Mouse (Mus musculus) CH12.LX (cell line): ENCODE data around the gene Ccdc136. TPM values are rescaled to one million over a fixed set of nuclear protein-coding genes. Genes with fewer than 3 reads are reported as not detected.

Experiments used
- DNase-seq: peaks from one replicate; pipeline ENCODE4 v3.0.0-alpha.2; 2013; ENCODE audit errors: extremely low read depth
- H3K27ac ChIP-seq: 2 replicates; pipeline ENCODE4 v1.5.1; 2012; ENCODE audit warnings: low read depth, mild to moderate bottlenecking, control low read depth, moderate library complexity; ENCODE audit not compliant: insufficient read depth
- H3K27me3 ChIP-seq: replicated peaks from 2 replicates; pipeline ENCODE3; 2012; ENCODE audit warnings: inconsistent platforms
- H3K36me3 ChIP-seq, 2 experiments: replicated peaks in 1 of 2; 2 replicates each; pipeline versions ENCODE3 to v1.6.1; 2012; ENCODE audit warnings: inconsistent platforms in 1 of 2, low read length in 1 of 2, mild to moderate bottlenecking in 1 of 2, mixed read lengths in 1 of 2, moderate library complexity in 1 of 2; ENCODE audit not compliant: control insufficient read depth in 1 of 2, insufficient read depth in 1 of 2
- H3K4me1 ChIP-seq, 2 experiments: 2 replicates each; pipeline ENCODE4 v1.6.1; 2012; ENCODE audit warnings: inconsistent platforms in 1 of 2, moderate library complexity in 1 of 2; ENCODE audit not compliant: insufficient read depth in 2 of 2, control insufficient read depth in 1 of 2
- H3K4me2 ChIP-seq: 2 replicates; pipeline ENCODE4 v1.6.1; 2012; ENCODE audit warnings: low read depth, mild to moderate bottlenecking, control low read depth; ENCODE audit not compliant: poor library complexity, insufficient read depth, severe bottlenecking
- H3K4me3 ChIP-seq, 3 experiments: fragments of 150-350 bp in 1 of 3; sonication (generic) in 1 of 3; replicated peaks in 1 of 3; 2 replicates each; pipeline versions ENCODE3 to v1.5.1; 2011 to 2012; ENCODE audit warnings: low read depth in 2 of 3, low read length in 2 of 3, mild to moderate bottlenecking in 2 of 3, moderate library complexity in 2 of 3, control low read depth in 1 of 3, improper control_type of control experiment in 1 of 3, inconsistent platforms in 1 of 3, mixed read lengths in 1 of 3; ENCODE audit not compliant: poor library complexity in 1 of 3
- H3K79me2 ChIP-seq: replicated peaks from 2 replicates; pipeline ENCODE4 v1.6.1; 2012; ENCODE audit warnings: mild to moderate bottlenecking, moderate library complexity; ENCODE audit not compliant: control insufficient read depth, poor library complexity, insufficient read depth, severe bottlenecking; ENCODE audit errors: extremely low read depth
- H3K9ac ChIP-seq: 2 replicates; pipeline ENCODE4 v1.6.1; 2012; ENCODE audit warnings: low read depth, mild to moderate bottlenecking, control low read depth, moderate library complexity; ENCODE audit not compliant: insufficient read depth
- H3K9me3 ChIP-seq: replicated peaks from 2 replicates; pipeline ENCODE3; 2012; ENCODE audit warnings: low read length, inconsistent platforms, mixed read lengths
- CHD2 ChIP-seq: IDR thresholded peaks from 2 replicates; pipeline ENCODE4 v1.6.1; 2011; ENCODE audit warnings: low read length, improper control_type of control experiment
- CTCF ChIP-seq, 2 experiments: IDR thresholded peaks in 1 of 2; conservative IDR thresholded peaks in 1 of 2; 2 replicates each; pipeline ENCODE4 v1.5.1; 2011 to 2012; ENCODE audit warnings: low read depth in 2 of 2, low read length in 2 of 2, improper control_type of control experiment in 1 of 2, inconsistent platforms in 1 of 2, mild to moderate bottlenecking in 1 of 2, moderate library complexity in 1 of 2
- ETS1 ChIP-seq: conservative IDR thresholded peaks from 2 replicates; pipeline ENCODE4 v1.6.1; 2012; ENCODE audit warnings: low read depth, mild to moderate bottlenecking, inconsistent platforms, low read length, improper control_type of control experiment, moderate library complexity
- IRF4 ChIP-seq: IDR thresholded peaks from 2 replicates; pipeline ENCODE4 v1.6.1; 2014; ENCODE audit warnings: low read depth, mild to moderate bottlenecking, inconsistent platforms, low read length, improper control_type of control experiment
- JUND ChIP-seq: conservative IDR thresholded peaks from 2 replicates; pipeline ENCODE4 v1.6.1; 2011; ENCODE audit warnings: low read depth, low read length, improper control_type of control experiment
- MAX ChIP-seq: IDR thresholded peaks from 2 replicates; pipeline ENCODE4 v1.6.1; 2011; ENCODE audit warnings: low read length, improper control_type of control experiment
- MEF2A ChIP-seq: IDR thresholded peaks from 2 replicates; pipeline ENCODE4 v1.6.1; 2014; ENCODE audit warnings: low read depth, mild to moderate bottlenecking, inconsistent platforms, low read length, improper control_type of control experiment, borderline replicate concordance
- MXI1 ChIP-seq: IDR thresholded peaks from 2 replicates; pipeline ENCODE4 v1.6.1; 2011; ENCODE audit warnings: mild to moderate bottlenecking, low read depth, low read length, improper control_type of control experiment
- MYC ChIP-seq: IDR thresholded peaks from 2 replicates; pipeline ENCODE4 v1.6.1; 2011; ENCODE audit warnings: low read depth, mild to moderate bottlenecking, improper control_type of control experiment, low read length
- PAX5 ChIP-seq: IDR thresholded peaks from 2 replicates; pipeline ENCODE4 v1.6.1; 2012; ENCODE audit warnings: low read length, inconsistent platforms, mixed read lengths
- POLR2A ChIP-seq: IDR thresholded peaks from 2 replicates; pipeline ENCODE4 v1.6.1; 2011; ENCODE audit warnings: low read depth, mild to moderate bottlenecking, improper control_type of control experiment, low read length
- RCOR1 ChIP-seq: conservative IDR thresholded peaks from 2 replicates; pipeline ENCODE4 v1.6.1; 2012; ENCODE audit warnings: low read depth, mild to moderate bottlenecking, inconsistent platforms, low read length, improper control_type of control experiment
- SMC3 ChIP-seq: IDR thresholded peaks from 2 replicates; pipeline ENCODE4 v1.6.1; 2011; ENCODE audit warnings: low read depth, low read length, improper control_type of control experiment
- TBP ChIP-seq: conservative IDR thresholded peaks from 2 replicates; pipeline ENCODE4 v1.6.1; 2011; ENCODE audit warnings: low read depth, low read length, improper control_type of control experiment
- TCF12 ChIP-seq: IDR thresholded peaks from 2 replicates; pipeline ENCODE4 v1.6.1; 2014; ENCODE audit warnings: low read depth, mild to moderate bottlenecking, inconsistent platforms, low read length, improper control_type of control experiment
- UBTF ChIP-seq: IDR thresholded peaks from 2 replicates; pipeline ENCODE4 v1.6.1; 2012; ENCODE audit warnings: low read depth, mild to moderate bottlenecking, inconsistent platforms, low read length, improper control_type of control experiment, moderate library complexity
- ZKSCAN1 ChIP-seq: IDR thresholded peaks from 2 replicates; pipeline ENCODE4 v1.6.1; 2012; ENCODE audit warnings: low read depth, inconsistent platforms, low read length, improper control_type of control experiment, borderline replicate concordance
- ZNF384 ChIP-seq: IDR thresholded peaks from 2 replicates; pipeline ENCODE4 v1.6.1; 2012; ENCODE audit warnings: low read depth, low read length, improper control_type of control experiment, inconsistent platforms
- dilution Hi-C: fragments of 300-500 bp; cut with MboI; formaldehyde crosslinking; loops from 2 replicates; pipeline ENCODE4 v1.14.3; 2020; ENCODE audit warnings: low sequenced_read_pairs; ENCODE audit not compliant: extremely low pct_unique_long_range_greater_than_20kb, extremely low pct_ligation_motif_present
- in situ Hi-C: fragments of 300-500 bp; cut with MboI; formaldehyde crosslinking; loops from 3 replicates; pipeline ENCODE4 v1.14.3; 2019; ENCODE audit warnings: low sequenced_read_pairs, low pct_ligation_motif_present, low pct_unique_long_range_greater_than_20kb, mixed read lengths
- polyA plus RNA-seq: library from polyadenylated mRNA; unstranded; fragments of >175 nt; gene quantifications from 2 replicates; pipeline ENCODE4 v1.2.1, GENCODE M21; 2012; ENCODE audit warnings: low read depth; ENCODE audit not compliant: insufficient read length
- total RNA-seq, 2 experiments: library from RNA; depleted of rRNA; stranded (reverse); fragments of 300-350 nt in 1 of 2; fragments of >200 nt in 1 of 2; gene quantifications; 2 replicates each; pipeline ENCODE4 v1.2.3; 2012 to 2014

The Ccdc136 gene
- total and polyA plus RNA-seq, 3 experiments, result 0.64 to 4.3 (median 2.4) TPM

DNA sequence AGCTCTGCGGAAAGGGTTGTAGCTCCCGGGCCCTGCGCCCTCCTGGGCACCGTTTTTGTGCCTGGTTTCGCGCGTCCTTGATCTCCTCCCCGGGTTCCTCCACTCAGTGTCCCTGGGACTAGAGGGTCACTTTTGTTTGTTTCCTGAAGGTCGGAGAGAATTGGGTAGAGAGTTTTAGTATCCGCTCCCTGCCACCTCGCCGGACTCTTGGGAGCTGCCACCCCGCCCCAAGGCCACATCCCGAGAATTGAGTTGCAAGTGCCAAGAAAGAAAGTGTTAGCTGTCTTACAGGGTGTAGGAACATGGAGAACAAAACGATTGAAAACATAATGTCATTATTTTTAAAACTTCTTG is 47.8 kb upstream of the Ccdc136 start:
- H3K9ac ChIP-seq, result peak overlapping the region; percentile 86
- H3K4me3 ChIP-seq, result peak overlapping the region; percentile 78 to 100 (median 95)
- no peak for DNase-seq
- H3K9me3 ChIP-seq, result no peaks in the 10 kb centered on the region
- TF ChIP-seq UBTF (no peak), MXI1 (no peak), MAX (no peak)
- H3K79me2 ChIP-seq, result peaks cover 47% of the 10 kb centered on the region
- peaks cover 0 to 3% of the 10 kb centered on the region in 2 experiments for H3K36me3 ChIP-seq
- peaks cover 2 to 19% of the 10 kb centered on the region in 2 experiments; a peak in 2 of 4 replicates for H3K4me1 ChIP-seq
- peak overlapping the region; percentile 68 for H3K4me2 ChIP-seq
- H3K27me3 ChIP-seq, result peaks cover 16% of the 10 kb centered on the region
- in situ Hi-C loops (no loop called here), dilution Hi-C loops (no loop called here)
- H3K27ac ChIP-seq, result no peak overlapping the region

DNA sequence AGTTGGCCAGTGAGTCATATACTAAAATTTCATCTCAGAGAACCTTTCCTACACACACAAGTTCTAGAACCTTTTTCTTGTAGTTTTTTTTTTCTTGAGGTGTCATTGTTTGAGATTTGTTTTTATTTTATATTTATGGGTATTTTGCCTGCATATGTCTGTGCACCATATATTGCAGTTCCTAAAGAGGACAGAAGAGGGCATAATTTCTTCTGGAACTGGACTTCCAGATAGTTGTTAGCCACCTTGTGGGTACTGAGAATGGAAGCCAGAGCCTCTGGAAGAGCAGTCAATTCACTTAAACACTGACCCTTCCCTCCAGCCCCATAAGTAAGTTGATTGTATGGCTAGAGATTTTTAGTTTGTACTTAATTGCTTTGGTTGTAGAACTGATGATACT is 44.5 kb upstream of the Ccdc136 start:
- peaks cover 3 to 18% of the 10 kb centered on the region in 2 experiments for H3K36me3 ChIP-seq
- peaks cover 2 to 19% of the 10 kb centered on the region in 2 experiments; a peak in 2 of 4 replicates for H3K4me1 ChIP-seq
- H3K9me3 ChIP-seq, result no peaks in the 10 kb centered on the region
- dilution Hi-C loops (no loop called here), in situ Hi-C loops (no loop called here)
- peak; percentile 38 for DNase-seq
- H3K27ac ChIP-seq, result no peak overlapping the region
- H3K4me2 ChIP-seq, result no peak overlapping the region
- H3K79me2 ChIP-seq, result peaks cover 59% of the 10 kb centered on the region
- H3K4me3 ChIP-seq, result no peak overlapping the region
- no peak for TF ChIP-seq MYC
- TF ChIP-seq POLR2A, result no peak
- peak; percentile 15; the same call in 1 of the 2 replicates for TF ChIP-seq SMC3
- no peak for TF ChIP-seq ZNF384
- TF ChIP-seq CTCF (conservative IDR thresholded peaks at IDR 0.05 in 1 of 2, IDR thresholded peaks at IDR 0.05 in 1 of 2; ENCODE audit: low read depth in 2 of 2, low read length in 2 of 2), result peak; percentile 32 to 46; a peak in 2 of 4 replicates
- no peak for TF ChIP-seq TCF12
- no peak for TF ChIP-seq IRF4
- TF ChIP-seq CHD2, result no peak
- no peak for TF ChIP-seq ZKSCAN1
- TF ChIP-seq MEF2A, result no peak
- peaks cover 2% of the 10 kb centered on the region for H3K27me3 ChIP-seq
- no peak overlapping the region for H3K9ac ChIP-seq

DNA sequence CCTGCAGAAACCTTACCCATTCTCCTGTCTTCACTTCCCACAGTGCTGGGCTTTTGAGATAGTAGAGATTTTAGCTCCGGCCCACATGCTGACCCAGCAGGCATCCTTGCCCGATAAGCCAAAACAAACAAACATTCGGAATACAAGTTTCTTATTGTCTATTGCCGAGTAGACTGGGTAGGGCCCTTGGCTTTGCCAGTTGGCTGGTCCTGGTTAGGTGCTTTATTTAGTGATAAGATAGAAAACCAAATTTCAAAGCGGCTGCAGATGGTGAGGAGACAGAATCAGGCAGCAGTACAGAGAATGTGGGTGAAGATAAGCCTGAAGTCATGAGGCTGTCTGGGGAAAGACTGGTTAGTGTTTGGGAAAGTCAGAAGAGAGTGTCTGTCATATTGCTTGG is 43.3 kb upstream of the Ccdc136 start:
- H3K4me1 ChIP-seq, result peaks cover 2 to 14% of the 10 kb centered on the region in 2 experiments; a peak in 2 of 4 replicates
- dilution Hi-C loops (no loop called here), in situ Hi-C loops (no loop called here)
- no peak overlapping the region for H3K9ac ChIP-seq
- TF ChIP-seq SMC3, result no peak
- TF ChIP-seq TCF12, result no peak
- TF ChIP-seq TBP, result no peak
- TF ChIP-seq MAX, result no peak
- TF ChIP-seq PAX5, result no peak
- no peak for TF ChIP-seq MYC
- TF ChIP-seq RCOR1, result no peak
- TF ChIP-seq ETS1, result no peak
- no peak for TF ChIP-seq JUND
- H3K4me2 ChIP-seq, result no peak overlapping the region
- peaks cover 8 to 29% of the 10 kb centered on the region in 2 experiments for H3K36me3 ChIP-seq
- H3K9me3 ChIP-seq, result no peaks in the 10 kb centered on the region
- no peaks in the 10 kb centered on the region for H3K27me3 ChIP-seq
- no peak for DNase-seq
- H3K4me3 ChIP-seq, result no peak overlapping the region
- H3K27ac ChIP-seq, result no peak overlapping the region
- H3K79me2 ChIP-seq, result peaks cover 61% of the 10 kb centered on the region
